Mouse (Mus musculus): ENCODE results near the gene Cadps.

Gene Cadps

DNA sequence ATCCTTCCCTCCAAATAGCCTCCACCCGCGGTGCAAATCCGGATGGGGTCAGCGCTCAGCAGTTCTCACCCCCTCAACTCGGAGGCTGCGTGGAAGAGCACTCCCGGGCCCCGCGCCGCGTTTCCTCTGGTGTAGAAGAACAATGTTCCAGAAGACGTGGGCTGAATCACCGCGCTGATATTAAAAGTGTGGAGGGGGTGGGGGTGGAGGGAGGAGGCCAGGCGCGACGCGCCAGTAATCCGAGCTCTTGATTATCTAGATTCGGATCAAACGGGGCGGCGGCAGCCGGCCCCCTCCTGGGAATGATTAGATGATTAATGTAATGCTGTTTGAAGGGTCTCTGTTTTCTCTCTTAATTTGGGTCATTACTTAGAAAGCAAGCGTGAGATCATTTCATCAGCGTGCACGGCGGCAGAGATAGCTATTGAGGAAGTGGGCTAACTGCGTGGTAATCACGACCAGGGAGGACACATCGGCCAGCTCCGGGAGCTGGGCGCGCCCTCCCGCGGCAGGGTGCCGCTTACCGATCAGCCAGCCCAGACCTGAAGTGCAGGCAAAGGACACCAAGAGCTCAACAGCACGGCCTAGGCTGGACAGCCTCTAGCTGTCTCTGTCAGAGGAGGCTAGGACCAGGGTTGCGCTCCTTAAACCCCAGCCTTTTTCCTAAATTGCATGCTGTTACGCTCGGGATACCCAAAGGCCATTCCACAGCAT is 481.6 kb downstream of the Cadps start:
- no peak for DNase-seq (ENCODE audit: low spot score in 2 of 2)

DNA sequence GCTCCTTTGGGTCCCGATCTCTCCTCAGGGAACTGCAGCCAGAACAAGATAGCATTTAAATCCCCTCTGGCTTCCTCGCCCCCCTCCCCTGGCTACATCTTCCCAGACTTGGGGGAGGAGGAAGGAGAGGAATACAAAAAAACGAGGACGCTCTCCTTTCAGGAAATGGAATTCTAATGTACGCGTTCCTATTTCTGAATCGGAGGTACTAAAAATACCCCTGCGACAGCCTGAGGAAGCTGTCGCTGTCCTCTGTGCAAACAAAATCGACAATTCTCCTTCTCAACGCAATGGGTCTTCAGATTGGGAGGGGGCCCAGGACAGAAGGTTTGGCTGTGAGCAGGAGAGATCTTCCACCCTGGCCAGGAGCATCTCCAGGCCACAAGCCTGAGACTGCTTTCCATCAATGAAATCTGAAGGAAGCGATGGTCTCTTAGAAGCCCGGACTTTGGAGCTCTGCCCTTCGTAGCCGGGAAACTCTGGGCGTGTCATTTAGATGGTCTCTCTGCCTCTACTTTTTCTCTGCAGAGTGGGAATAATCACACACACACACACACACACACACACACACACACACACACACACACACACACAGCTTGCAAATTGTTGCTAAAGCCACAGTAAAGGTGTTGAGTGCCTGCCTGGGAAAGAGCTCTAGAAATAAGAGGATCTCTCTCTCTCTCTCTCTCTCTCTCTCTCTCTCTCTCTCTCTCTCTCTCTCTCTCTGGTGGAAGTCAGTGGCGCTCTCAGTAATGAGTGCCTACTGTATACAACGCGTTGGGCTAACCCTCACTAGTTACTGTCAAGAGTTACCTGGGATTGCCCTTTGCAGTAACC is 482.4 kb downstream of the Cadps start:
- no peak for DNase-seq (ENCODE audit: low spot score in 2 of 2)

DNA sequence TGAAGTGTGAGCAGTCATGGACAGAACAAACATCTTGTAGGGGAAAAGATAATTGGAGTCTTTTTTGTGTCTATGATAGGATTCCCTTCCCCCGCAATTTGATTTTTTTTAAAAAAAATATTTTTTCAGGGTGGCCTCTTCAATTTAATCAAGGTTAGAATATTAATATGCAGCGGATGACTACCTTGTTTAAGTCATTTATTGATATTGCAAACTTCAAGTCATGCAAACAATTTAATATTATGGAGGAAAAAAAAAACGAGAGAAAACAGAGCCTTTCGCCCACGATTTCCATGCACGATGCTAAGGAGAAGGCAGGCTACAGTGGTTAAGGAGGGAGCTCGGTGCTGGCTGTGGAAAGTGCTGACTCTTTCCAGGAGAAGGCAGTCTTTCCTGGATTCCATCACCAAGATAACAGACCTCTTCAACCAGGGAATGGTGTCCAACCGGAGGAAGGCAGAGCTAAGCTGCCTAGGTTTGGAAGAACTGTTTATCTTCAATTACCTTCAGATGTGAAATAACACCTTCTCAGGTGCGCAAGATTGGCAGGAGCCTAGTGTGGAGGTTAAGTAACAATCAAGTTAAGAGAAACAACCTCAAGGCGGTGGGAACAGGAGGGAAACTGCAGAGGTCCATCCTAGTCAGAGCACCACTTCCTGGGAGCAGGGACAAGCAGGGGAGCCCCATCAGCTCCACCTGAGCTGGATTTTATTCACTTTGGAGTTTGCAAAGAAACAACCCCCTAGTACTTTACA is 483.9 kb downstream of the Cadps start:
- DNase-seq (ENCODE audit: low spot score in 2 of 2), result no peak

DNA sequence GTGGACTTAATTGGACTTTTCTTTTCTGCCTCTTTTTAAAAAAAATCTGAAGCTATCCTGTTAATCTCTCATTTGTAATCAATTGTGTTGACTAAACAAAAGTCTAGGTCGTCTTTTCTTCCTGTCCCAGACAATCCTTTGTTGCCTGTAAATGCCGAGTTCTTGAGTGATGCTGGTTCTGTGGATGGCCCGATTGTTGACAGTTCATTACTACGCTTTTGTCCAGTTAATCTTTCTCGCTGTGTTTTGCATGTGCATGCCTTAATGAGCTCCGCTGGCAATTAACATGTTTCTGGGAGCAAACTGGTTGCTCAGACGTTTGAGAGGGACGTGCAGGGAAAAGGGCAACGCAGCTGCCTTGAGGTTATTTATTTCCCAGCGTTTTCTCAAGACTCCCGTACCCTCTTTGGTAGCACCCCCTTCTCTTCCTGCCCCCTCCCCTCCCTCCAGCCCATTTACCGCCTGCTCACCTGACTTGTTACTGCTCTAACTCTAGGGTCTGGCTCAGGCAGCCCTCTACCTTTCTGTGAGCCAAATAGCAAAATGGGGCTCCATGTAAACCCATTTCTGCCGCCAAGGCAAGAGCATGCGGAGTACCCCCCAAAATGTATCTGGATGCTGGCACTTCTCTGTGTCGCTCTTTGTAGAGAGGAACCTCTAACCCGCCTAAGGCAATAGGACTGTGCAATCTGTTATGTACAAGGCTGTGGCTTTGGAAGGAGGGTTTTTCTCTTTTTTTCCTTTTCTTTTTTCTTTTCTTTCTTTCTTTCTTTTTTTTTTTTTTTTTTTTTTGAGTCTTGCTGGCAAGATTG is 484.7 kb downstream of the Cadps start:
- DNase-seq (ENCODE audit: low spot score in 2 of 2), result no peak

DNA sequence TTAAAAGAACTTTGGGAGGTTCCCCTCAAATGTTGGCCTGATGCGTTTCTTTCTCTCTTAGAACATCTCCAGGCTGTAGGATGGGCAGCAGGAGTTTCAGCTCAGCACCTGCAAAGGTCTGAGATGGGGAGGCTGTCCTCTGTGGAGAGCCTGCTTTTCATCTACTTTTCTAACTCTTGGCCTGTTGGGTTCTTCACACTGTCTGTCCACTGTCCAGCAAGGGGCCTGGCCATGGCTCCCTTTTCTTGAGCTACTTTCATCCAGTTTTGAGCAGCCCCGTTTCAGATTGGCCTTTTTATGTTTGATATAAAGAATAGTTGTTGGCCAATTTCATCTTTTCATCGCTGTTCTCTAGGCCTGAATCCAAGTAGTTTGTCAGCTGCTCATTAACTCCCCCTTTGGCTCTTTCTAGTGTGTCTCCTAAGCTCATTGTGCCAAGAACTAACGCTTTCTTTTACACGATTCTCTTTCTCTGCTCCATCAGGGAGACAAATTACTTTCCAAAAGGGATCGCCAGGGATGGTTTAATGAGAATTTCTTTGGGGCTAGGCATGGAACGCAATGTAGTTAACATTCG is 485.4 kb downstream of the Cadps start:
- no peak for DNase-seq (ENCODE audit: low spot score in 2 of 2)

DNA sequence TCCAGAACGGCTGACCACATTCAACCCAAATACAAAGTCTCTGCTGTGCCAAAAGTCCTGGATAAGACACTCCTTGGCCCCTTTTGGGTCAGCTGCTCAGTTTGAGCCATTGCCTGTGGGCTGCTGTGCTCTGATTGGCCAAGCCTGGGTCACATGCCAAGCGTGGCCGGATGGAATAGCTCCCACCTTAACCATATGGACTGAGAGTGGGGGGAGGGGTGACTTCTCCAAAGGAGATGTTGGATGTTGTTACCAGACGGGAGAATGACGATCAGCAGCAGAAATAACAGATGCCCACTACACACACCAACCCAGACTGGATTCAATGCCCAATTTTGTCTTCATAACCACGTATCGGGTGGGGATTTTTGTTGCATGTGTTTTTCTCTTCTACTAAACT is 488.0 kb downstream of the Cadps start:
- DNase-seq (ENCODE audit: low spot score in 2 of 2), result no peak

DNA sequence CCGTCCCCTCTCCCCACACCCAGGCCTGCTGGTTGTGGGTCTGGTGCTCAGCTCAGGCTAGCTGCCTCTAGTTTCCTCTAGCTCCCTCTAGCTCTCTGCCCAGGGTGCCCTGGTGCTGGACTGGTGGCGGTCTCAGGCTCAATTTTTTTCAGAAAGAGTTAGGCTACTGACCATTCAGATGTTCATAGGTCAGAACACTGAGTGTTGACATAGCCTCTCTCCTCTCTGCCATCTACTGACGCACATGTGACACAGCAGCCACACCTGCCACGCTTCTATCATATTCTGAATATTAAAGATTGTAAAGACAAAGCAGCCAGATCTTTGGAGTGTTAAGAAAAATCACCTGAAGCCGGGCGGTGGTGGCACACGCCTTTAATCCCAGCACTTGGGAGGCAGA is 489.3 kb downstream of the Cadps start:
- DNase-seq (ENCODE audit: low spot score in 2 of 2), result no peak

All from thymus, postnatal 10 days (tissue).